Mouse (Mus musculus) cerebellum, adult 18-20 months (tissue): ENCODE data around the gene Crebrf.
A peak's percentile ranks its signal among the peaks of the same experiment; 100 is the strongest.

ENCODE experiments used
- DNase-seq, 2 experiments: peaks; one replicate each; pipeline ENCODE4 v3.0.0; 2021

The Crebrf gene

DNA sequence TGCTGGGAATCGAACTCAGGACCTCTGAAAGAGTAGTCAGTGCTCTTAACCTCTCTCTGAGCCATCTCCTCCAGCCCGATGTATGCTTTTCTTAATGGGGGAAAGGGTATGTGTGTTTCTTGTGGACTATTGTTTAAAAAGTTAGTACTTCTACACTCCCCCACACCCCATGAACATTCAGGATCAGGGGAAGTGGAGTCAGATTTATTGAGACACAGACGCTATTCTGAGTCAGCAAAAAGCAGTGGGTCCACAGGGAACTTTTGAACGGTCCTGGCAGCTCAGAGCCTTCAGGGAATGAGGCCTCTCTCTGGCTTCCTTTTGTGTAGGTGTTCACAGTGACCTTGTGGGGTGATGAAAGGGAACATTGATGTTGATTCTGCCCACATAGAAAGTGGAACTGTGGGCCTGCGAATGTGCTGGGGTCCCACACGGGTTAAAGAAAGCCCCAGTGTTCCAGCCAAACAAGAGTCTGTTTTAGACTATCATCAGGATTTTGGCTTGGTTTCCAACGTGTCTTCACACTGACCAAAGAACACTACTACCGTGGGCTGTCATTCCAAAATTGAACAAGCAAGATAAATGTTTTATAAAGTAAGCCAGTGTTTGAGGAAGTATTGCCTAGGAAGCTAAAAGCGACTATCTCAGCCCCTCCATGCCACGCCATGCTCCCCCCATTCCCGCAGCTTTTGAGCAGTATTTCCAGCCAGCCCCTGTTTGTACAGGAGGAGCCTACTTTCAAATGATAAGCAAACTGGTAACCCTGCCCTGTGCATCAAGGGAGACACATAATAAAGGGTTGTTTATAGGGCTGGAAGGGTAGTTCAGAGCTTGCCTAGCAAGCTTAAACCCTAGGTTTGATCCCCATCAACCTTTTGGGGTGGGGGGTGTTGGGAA, 9.7 kb upstream of the Crebrf start:
- DNase-seq, result no peak

DNA sequence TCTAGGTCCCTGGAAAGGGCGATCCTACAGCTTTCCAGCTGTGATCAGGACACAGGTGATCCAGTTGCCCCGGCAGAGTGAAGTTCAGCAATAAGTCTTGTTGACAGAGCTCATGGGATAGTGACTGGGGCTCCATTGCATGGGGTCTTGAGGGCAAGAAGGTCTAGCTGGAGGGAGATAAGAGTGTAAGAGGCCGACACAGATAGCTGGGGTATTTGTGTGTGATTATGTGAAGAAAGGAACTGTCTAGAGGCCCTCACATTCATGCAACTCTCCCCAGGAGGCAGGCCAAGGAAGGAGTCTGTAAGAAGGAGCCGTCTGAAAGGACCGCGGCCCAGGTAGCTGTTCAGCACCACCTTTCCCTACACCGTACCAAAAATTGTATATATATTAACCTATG, 8.4 kb upstream of the Crebrf start:
- no peak for DNase-seq

DNA sequence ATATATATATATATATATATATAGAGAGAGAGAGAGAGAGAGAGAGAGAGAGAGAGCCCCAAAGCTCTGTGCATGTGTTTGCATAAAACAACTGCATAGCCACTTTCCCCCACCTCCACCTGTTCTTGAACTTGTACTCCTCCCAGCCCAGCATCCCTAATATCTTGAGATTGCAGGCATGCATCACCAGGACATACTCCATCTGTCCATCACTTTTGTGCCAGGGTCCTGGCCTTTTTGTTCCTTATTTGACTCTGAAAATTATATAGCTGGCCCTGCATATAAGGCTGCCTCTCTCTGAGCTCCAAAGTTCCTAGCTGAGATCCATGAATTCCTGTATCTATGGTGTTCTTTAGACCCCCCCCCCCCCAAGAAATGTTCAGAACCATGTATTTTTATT, 7.0 kb upstream of the Crebrf start:
- DNase-seq, result peak; percentile 57 to 64

DNA sequence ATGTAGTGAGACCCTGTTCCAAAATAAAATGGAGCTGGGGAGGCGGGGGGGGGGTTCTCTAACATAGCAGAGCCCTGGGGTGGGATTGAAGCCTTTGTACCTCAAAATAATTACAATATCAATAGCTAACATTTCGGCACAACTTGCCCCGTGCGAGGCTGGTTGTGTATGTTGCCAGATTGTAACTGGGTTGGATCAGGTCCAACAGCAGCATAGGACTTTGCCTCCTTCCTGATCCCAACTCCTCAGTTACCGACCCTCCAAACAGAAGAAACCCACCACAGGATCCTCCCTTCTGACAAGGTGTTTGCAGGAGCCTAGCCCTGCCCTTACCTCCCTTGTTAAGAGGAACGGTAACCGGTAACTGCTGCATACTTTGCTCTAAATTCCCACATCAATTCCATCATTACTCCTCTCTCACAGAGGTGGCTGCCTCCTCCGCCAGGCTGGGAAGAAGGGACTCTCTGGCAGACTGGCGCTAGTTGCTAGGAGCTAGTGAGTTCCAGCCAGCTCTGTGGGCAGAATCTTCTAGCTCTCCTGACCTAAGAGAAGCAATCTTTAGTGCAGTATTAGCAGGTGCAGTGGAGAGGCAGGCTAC, 6.4 kb upstream of the Crebrf start:
- peak; percentile 52 to 55 for DNase-seq

DNA sequence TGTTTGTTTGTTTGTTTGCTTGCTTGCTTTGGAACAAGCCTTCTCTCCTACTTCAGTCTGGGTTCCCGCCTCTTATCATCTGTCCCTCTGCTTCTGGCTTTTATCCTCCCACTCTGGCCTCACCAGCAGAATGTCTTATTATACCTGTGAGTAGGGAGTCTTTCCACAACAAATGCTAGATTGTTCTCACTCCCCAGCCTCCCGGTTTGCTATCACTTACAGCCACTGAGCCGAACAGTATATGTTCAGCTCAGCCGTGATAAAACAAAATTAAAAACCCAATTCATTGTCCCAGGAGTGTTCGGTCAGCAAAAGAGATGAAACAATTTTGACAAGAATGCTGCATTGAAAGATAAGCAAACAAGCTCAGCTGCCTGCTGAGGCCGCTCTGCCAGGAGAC, 5.4 kb upstream of the Crebrf start:
- DNase-seq, result no peak

DNA sequence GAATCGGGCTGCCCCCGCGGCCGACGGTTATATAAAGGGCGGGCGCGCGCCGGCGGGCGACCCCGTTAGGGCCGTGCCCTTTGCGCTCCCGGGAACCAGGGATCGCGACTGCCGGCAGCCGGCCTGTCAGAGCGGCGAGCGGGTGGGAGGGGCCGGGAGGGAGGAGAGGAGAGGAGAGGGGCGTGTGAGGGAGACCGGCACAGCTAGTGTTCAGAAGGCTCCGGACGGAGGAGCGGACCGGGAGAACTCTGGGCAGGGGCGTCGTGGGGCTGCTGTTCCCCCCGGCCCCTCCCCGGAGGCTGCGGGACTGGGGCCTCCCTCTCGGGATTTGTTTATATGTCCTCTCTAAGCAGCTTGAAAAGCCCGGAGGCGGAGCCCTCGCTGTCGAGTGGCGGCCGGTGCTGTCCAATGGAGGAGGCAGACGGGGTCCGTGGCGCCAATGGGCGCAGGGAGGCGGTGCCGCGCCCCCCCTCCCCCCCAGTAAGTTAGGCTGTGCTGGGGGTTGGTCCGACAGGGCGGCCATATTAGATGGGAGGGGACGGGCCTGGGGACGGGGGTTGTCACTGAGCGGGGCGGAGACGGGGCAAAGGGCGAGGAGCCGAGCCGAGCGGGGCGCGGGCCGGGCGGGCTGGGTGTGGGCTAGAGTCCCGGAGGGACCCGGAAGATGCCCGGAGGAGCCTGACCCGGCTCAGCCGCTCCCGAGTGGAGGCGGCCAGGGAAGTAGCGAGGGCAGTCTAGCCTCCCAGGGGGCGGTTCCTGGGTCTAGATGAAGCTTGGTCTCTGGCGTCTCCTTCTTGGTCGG, 667 bp downstream of the Crebrf start:
- peak; percentile 93 to 96 for DNase-seq

DNA sequence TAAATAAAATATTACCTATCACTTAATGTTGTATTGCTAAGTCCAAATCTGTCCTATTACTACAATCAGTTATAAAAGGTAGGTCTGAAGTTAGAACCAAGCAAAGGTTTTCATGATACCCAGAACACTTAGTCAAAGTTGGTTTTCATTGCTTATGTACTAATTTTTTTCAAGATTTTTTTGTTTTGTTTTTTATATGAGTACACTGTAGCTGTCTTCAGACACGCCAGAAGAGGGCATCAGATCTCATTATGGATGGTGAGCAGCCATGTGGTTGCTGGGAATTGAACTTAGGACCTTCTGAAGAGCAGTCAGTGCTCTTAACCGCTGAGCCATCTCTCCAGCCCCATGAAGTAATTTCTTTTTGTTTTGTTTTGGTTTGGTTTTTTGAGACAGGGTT, 2.4 kb downstream of the Crebrf start:
- no peak for DNase-seq

DNA sequence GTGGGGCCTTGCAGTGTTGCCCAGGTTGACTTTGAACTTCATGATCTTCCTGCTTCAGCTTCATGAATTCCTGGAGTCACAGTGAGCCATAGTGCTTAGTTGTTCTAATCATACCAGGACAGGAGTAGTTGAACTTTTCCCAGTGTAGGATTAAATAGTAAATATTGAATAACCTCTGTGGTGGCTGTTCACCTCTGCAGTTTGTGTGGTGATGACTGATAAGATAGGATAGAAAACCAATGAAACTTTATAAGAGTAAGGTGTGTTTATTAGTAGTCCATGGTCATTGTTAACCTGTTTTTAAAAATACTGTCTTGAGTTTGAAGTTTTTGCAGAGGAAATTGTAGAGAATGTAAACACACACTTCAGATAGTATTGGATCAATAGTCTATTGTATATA, 4.0 kb downstream of the Crebrf start:
- DNase-seq, result no peak

DNA sequence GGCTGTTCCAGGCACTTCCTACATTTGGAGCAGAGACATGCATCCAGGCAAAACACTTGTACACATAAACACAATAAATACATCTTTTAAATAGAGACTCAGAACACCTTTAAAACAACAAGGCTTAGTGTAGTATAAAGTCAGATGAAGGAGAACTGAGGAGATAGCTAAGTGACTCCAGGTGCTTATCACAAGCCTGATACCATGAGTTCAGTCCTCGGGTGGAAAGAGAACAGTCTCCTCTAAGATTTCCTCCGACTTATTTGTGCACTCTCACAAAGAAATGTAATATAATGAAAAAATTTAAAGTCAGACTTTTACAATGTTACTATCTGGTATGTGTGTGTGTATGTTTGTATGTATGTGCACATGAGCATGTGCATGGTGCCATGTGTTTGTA, 6.4 kb downstream of the Crebrf start:
- DNase-seq, result no peak

DNA sequence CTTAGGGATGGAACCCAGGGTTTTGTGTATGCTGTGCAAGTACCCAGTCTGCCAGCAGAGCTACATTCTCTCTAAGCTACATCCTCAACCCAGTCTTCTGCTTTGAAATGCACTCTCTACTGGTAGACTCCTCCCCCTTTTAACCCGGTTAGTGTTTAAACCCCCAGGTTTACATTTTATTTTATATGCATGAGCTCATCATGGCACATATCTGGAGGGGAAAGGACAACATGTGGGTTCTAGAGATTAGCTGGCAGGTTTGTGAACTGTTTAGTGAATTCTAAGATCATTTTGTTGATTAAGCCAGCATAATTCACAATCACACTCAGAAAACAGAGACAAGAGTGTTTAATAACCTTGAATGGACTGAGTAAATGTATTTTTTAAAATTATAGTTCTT, 9.3 kb downstream of the Crebrf start:
- DNase-seq, result no peak

DNA sequence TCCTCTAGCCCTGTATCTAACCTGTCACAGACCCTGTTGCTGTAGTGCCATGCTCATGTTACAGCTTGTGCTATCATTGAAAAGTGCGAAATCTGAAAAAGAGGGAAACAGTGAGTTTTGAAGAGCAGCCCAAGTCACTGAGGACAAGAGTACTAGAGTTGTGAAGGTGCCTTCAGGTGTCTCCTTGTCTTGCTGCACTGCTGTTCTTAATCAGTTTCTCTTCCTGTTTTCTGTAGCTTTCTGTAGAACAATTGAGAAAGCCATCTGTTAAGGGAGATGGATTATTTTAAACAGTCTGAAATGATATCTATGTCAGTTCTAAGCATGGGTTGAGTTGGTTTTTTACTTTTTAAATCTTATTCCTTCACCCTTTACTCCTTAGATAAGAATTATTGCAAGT, 11.2 kb downstream of the Crebrf start:
- no peak for DNase-seq

DNA sequence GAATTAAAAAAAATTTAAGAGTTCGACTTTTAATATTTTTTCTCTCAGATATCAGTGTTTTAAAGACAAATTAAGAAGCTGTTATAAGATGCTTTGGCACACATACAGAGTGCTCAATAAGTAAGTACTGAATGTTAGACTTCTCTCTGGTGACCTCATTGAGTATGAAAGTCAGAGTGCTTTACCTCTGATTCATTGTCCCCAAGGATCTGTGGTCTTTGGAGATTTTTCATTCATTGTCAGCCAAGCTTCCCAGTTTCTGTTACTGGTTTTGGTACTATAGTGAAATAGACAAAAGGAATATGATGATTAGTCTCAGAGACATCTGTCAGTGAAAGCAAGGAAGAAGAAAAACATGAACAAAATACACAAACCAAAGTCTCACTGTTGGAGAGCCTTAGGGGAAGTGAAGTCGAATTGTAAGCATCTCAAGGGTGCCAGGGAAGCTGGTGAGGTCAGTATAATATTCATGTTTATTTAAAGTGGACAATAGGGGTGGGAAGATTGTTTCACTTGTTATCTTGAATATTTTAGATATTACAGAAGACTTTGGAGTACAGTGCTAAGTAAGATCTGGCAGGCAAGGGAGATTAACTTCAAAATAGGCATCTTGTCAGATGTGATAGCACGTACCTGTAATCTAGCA, 11.8 kb downstream of the Crebrf start:
- no peak for DNase-seq

DNA sequence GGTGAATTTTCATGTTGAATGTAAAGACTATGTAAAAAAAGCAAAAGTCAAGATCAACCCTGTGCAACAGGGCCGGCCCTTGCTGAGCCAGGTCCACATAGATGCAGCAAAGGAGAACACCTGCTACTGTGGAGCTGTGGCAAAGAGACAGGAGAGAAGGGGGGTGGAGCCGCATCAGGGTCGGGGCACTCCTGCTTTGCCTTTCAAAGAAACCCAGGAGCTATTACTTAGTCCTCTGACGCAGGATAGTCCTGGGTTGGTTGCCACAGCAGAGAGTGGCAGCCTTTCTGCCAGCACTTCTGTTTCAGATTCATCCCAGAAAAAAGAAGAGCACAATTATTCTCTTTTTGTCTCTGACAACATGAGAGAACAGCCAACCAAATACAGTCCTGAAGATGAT, 27.1 kb downstream of the Crebrf start:
- DNase-seq, result no peak

DNA sequence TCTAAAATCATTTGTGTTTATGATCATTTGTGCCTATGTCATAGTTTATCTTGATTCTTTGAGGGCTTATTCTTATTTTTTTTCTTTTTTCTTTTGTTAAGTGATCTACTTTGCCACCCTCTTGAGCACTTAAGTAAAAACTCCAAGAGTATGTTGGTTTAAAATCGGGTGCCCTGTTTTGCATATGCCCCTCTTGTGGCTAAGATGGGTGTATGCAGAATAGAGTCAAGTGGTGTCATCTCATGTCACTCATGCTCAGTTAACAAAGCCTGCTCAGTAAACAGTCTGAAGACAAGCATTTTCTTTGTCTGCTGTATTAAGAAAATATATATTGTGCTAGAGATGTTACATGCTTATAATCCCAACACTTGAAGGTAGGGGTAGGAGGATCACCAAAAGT, 27.8 kb downstream of the Crebrf start:
- no peak for DNase-seq

DNA sequence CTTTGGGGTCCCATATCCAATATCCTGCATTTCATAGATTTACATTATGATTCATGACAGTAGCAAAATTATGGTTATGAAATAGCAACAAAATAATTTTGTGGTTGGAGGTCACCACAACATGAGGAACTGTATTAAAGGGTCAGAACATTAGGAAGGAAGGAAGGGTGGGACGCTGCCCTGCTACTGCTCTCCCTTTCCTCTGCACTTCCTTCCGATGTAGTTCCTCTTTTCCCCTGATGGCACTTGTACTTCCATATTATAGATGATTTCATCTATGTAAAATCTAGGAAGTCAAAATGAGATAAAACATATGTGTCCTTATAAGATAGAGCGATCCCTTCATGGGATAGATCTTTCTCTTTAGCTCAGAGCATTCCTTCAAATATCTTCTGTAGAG, 34.5 kb downstream of the Crebrf start:
- no peak for DNase-seq

DNA sequence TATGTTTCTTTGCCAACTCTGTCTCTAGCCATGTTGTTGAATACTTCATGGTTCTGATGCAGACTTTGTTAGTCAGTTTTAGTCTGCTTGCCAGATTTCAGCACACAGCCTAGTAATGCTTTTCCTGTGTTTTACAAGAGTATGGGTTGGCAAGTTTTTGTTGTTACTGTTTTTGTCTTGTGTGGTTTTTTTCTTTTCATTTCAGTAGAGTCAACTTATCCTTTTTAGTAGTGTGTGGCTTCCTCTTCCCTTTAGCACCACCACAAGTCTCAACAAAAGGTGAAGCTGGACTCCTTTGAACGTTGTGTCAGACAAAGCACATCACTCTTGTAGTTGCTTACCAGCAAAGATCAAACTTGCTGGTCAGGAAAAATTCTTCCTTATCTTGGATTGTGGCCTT, 36.8 kb downstream of the Crebrf start:
- no peak for DNase-seq

DNA sequence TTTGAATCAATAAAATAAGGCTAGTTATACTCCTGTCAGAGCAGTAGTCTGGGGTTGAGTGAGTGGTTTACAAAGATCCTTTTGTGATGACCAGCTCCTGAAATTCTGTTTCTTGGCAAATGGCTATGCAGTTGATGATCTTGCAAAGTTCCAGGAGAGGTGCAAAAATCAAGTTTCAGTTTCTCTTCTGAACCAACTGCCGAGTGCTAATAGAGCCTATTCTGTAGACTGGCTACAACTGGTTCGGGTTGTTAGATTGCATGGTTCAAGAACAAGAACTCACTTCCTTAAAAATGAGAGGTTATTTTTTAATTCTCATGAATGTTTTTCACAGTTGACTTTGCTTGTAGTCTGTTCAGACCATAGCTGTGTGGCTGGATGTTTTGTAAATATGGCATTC, 38.0 kb downstream of the Crebrf start:
- DNase-seq, result no peak

DNA sequence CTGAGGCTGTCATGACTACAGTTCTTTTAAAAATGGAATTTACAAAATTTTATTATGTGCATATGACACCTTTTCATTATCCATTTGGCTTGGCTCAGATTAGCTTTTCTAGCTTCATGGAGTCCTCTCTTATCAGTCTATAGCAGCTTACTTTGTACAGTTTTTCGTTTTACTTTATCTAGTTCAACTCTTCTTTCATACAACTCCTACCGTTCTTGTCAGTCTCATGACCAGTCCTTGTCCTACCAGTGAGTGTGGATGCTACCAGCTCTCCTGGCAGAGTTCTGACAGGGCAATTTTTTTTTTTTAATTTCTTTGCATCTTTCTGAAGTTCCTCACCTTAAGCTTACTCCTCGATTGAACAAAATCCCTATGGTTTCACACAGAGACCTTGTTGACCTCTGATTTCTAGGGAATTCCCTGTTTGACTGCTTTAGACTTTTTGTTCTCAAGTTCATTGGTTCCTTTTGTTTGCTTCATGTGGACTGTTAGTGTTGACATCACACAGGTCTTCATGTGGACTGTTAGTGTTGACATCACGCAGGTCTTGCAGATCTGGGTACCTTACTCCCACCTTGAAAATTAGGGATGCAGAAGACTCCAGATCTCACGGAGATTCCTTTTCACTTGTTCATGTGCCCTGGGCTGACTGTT, 51.8 kb downstream of the Crebrf start:
- no peak for DNase-seq

DNA sequence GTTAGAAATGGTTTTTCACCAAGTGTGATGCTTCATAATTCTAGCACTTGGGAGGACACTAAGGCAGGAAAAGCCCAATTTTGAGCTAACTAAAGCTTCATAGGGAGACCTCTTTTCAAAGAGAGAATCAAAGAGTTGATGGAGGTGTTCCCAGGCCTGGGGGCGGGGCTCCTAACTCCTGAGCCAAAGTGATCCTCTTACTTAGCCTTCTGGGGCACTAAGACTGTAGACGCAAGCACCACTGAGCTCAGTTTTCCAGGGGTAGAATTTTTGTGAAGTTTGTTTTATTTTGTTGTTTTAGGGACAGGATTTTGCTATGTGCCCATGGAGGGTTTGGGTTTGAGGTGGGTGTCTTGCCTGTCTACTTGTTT, 52.3 kb downstream of the Crebrf start:
- no peak for DNase-seq

DNA sequence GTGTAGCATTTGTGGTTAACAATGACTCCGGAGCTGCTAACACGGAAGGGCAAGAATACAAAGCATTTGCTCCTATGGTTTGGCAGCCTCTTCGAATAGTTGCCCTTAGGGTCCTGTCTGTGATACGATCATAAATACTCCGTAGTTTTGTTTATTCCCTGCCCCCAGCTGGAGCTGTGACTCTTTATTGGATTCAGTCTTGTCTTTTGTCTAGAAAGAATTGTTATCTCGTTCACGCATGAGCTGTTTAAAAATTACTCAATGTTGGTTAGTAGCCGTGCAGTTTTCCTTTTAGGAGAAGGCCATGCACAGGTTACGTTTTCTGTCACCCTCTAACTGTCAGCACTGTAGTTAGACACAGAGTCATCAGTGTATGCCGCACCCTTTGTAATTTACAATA, 60.8 kb downstream of the Crebrf start:
- DNase-seq, result no peak

DNA sequence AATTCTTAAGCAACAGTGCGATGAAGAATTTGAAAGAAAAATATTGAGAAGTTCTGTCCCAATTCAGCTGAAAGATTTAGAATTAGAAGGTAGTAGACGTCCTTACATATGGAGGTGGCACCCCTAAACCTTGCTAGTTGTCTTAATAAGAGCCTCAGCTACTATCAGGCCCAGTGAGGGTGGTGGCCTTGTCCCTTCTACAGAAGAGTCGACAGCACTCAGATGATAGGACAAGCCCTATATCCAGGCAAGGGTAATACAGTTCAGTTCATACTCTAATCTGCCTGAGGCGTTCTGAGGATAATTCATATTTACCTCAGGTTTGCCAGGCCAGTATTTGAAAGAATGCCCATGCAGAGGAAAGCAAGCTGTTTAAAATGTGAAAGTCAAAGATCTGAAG, 62.6 kb downstream of the Crebrf start:
- DNase-seq, result no peak

DNA sequence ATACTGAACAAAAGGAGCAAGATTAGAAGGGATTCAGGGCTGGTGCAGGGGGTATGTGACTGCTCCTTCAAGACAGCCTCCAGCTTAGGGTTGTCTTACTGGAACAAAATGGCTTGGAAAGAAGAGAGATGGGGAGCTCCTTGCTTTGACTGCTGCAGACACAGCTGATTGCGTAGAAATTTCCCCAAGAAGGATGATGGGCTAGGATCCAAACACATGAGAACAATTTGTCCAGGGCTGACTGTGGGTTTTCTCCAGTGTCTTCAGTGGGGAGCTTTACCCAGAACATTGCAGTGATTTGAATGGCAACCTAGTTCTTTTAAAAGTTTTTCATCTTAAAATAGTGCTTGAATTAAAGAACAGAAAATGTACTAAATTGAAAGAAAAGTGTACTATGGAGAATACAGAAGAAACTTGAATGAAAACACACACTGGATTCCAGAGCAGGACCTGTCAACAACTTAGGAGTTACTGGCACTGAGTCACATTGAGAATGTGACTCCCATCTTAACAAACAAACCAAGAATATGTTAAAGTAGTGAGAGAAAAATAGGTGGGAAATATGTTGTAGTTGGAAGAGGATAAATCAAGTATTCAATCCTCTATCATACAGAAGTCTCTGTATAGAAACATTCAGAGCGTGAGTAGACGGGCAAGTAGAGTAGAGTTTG, 63.1 kb downstream of the Crebrf start:
- no peak for DNase-seq
